Mouse (Mus musculus) limb, embryonic 14.5 days (tissue): ENCODE measurements at regions not wholly inside any gene's neighbourhood (a gene's known extent, or its start where the extent isn't known, plus 50 kb on each side); places are given as distances from the start of the nearest gene placed in this dataset.
A peak's percentile ranks its signal among the peaks of the same experiment; 100 is the strongest.

Source experiments
- ATAC-seq: fragments of 200-750 bp; cut with Nextera tagmentation; 2 replicates; pipeline ENCODE4 v1.8.0; 2017; ENCODE audit warnings: low read depth, moderate number of reproducible peaks, moderate TSS enrichment; ENCODE audit not compliant: low FRiP score
- DNase-seq: peaks from one replicate; pipeline ENCODE4 v3.0.0-alpha.2; 2015; ENCODE audit warnings: low spot score
- H3K27ac ChIP-seq: fragments of 300-500 bp; sonication (generic); replicated peaks from 2 replicates; pipeline ENCODE4 v1.5.1; 2014; ENCODE audit warnings: low read depth, mild to moderate bottlenecking, low read length, moderate library complexity, mixed read lengths
- H3K27me3 ChIP-seq: fragments of 300-500 bp; sonication (generic); 2 replicates; pipeline ENCODE4 v1.6.1; 2014; ENCODE audit warnings: low read length, mixed read lengths; ENCODE audit not compliant: control insufficient read depth, insufficient read depth
- H3K36me3 ChIP-seq: fragments of 300-500 bp; sonication (generic); 2 replicates; pipeline ENCODE4 v1.6.1; 2014; ENCODE audit warnings: mild to moderate bottlenecking, low read length, moderate library complexity, mixed read lengths; ENCODE audit not compliant: control insufficient read depth, insufficient read depth
- H3K4me1 ChIP-seq: fragments of 300-500 bp; sonication (generic); 2 replicates; pipeline ENCODE4 v1.6.1; 2014; ENCODE audit warnings: antibody characterized with exemption, low read length, mixed read lengths; ENCODE audit not compliant: control insufficient read depth, insufficient read depth
- H3K4me2 ChIP-seq: fragments of 300-500 bp; sonication (generic); replicated peaks from 2 replicates; pipeline ENCODE4 v1.6.1; 2014; ENCODE audit warnings: low read depth, mild to moderate bottlenecking, low read length, moderate library complexity; ENCODE audit not compliant: severe bottlenecking
- H3K4me3 ChIP-seq: fragments of 300-500 bp; sonication (generic); replicated peaks from 2 replicates; pipeline ENCODE4 v1.5.1; 2014; ENCODE audit warnings: low read length
- H3K9ac ChIP-seq: fragments of 300-500 bp; sonication (generic); 2 replicates; pipeline ENCODE4 v1.6.1; 2014; ENCODE audit warnings: mild to moderate bottlenecking, low read depth, low read length, moderate library complexity; ENCODE audit not compliant: severe bottlenecking
- H3K9me3 ChIP-seq: fragments of 300-500 bp; sonication (generic); 2 replicates; pipeline ENCODE4 v1.6.1; 2016; ENCODE audit warnings: low read length; ENCODE audit not compliant: control insufficient read depth
- POLR2A ChIP-seq: fragments of 200-500 bp; IDR thresholded peaks from 2 replicates; pipeline ENCODE4 v1.8.0; 2012; ENCODE audit warnings: inconsistent platforms, mild to moderate bottlenecking, moderate library complexity, borderline replicate concordance; ENCODE audit not compliant: insufficient read depth, insufficient read length; ENCODE audit errors: extremely low read depth
- WGBS: fragments of 180-500 bp; shearing (Covaris S2); extraction: QIAGEN DNeasy Blood & Tissue Kit; methylation state at CpG from one replicate; pipeline ENCODE4 v1.1.7; 2014; 5-methylcytosine and 5-hydroxymethylcytosine counted together

GRCm38 (mm10) chr11:85966207-85966606, 80.0 kb downstream of the Tbx4 start:
- no peaks in the 10 kb centered on the region for H3K9me3 ChIP-seq

GRCm38 (mm10) chr11:85970287-85970686, 84.1 kb downstream of the Tbx4 start:
- DNase-seq = peak; percentile 26
- TF ChIP-seq POLR2A = no peak

More at GRCm38 (mm10) chr11:85966207-85966606, 80.0 kb downstream of the Tbx4 start:
- Histone ChIP-seq H3K27ac (no peak overlapping the region), H3K4me2 (no peak overlapping the region), H3K4me3 (no peak overlapping the region), H3K9ac (no peak overlapping the region), H3K4me1 (peaks cover 5% of the 10 kb centered on the region; the same call in 1 of the 2 replicates), H3K36me3 (no peaks in the 10 kb centered on the region), H3K27me3 (no peaks in the 10 kb centered on the region)
- ATAC-seq = no peak
- TF ChIP-seq POLR2A = no peak
- 80% methylated on average over 5 of the region's 5 CpGs for WGBS
- no peak for DNase-seq

GRCm38 (mm10) chr11:85972385-85972784, 86.2 kb downstream of the Tbx4 start:
- DNase-seq (peak; percentile 69), ATAC-seq (peak; percentile 60; the same call in 1 of the 2 replicates)
- 26% methylated on average over 7 of the region's 7 CpGs for WGBS

More at GRCm38 (mm10) chr11:85970287-85970686, 84.1 kb downstream of the Tbx4 start:
- no peak for ATAC-seq
- Histone ChIP-seq H3K9me3 (no peaks in the 10 kb centered on the region), H3K27ac (no peak overlapping the region), H3K4me1 (no peaks in the 10 kb centered on the region), H3K36me3 (no peaks in the 10 kb centered on the region), H3K27me3 (no peaks in the 10 kb centered on the region), H3K4me2 (no peak overlapping the region), H3K4me3 (no peak overlapping the region), H3K9ac (no peak overlapping the region)
- 55% methylated on average over 2 of the region's 2 CpGs for WGBS

GRCm38 (mm10) chr11:85973736-85974135, 87.5 kb downstream of the Tbx4 start:
- H3K27ac ChIP-seq = no peak overlapping the region
- TF ChIP-seq POLR2A = no peak
- no peaks in the 10 kb centered on the region; the same call in 1 of the 2 replicates for H3K4me1 ChIP-seq
- H3K9me3 ChIP-seq = no peaks in the 10 kb centered on the region
- H3K36me3 ChIP-seq = no peaks in the 10 kb centered on the region
- no peak overlapping the region for H3K9ac ChIP-seq
- no peak overlapping the region for H3K4me3 ChIP-seq
- ATAC-seq (no peak), DNase-seq (no peak)
- no peaks in the 10 kb centered on the region for H3K27me3 ChIP-seq
- H3K4me2 ChIP-seq = no peak overlapping the region
- 40% methylated on average over 5 of the region's 5 CpGs for WGBS

More at GRCm38 (mm10) chr11:85972385-85972784, 86.2 kb downstream of the Tbx4 start:
- H3K9me3 ChIP-seq = no peaks in the 10 kb centered on the region
- H3K27me3 ChIP-seq = no peaks in the 10 kb centered on the region
- no peaks in the 10 kb centered on the region; the same call in 1 of the 2 replicates for H3K4me1 ChIP-seq
- TF ChIP-seq POLR2A = no peak
- no peak overlapping the region for H3K4me2 ChIP-seq
- H3K27ac ChIP-seq = no peak overlapping the region
- H3K9ac ChIP-seq = no peak overlapping the region
- H3K36me3 ChIP-seq = no peaks in the 10 kb centered on the region
- no peak overlapping the region for H3K4me3 ChIP-seq

GRCm38 (mm10) chr11:85976693-85977434, 90.6 kb downstream of the Tbx4 start:
- Histone ChIP-seq H3K36me3 (no peaks in the 10 kb centered on the region), H3K4me1 (no peaks in the 10 kb centered on the region; the same call in 1 of the 2 replicates), H3K27ac (no peak overlapping the region), H3K4me2 (no peak overlapping the region), H3K27me3 (no peaks in the 10 kb centered on the region), H3K4me3 (no peak overlapping the region), H3K9me3 (no peaks in the 10 kb centered on the region), H3K9ac (no peak overlapping the region)
- 71% methylated on average over 18 of the region's 18 CpGs for WGBS
- ATAC-seq = no peak
- TF ChIP-seq POLR2A = no peak
- no peak for DNase-seq
